ENCODE assay signal across 8 mouse cellular contexts in the genomic region with DNA sequence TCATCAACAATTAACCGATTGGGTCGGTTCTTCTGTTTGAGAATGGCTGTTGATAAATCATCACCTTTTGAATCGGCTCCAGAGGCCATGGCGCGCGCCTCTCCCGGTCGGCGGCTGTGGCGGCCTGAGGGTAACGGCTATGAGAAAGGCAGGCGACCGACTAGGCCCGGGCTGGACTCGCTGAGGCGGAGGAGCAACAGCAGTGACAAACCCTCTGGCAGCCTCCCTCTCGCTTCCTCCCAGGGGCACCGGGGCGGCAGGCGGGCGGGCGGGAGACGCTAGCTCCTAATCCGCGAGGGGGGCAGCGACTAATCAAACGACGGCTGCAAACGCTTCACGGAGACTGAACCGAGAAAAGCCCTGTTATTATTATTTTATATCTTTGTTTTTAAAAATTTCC.
A peak's percentile ranks its signal among the peaks of the same experiment; 100 is the strongest.
DNase-seq lines count a peak whose midpoint lies in the region; ATAC-seq and TF ChIP-seq lines count a peak whose summit lies in the region.
"Not testable (repeated sequence)": the region's sequence is repeated elsewhere in the genome, so short reads cannot be mapped to it uniquely, and the experiment has no call there.

No protein-coding gene starts in this region.

- not testable (repeated sequence) for H3K27me3 ChIP-seq in hindbrain, embryonic 14.5 days (ENCODE audit: control insufficient read depth, insufficient read depth, low read length)

- H3K9ac ChIP-seq in hindbrain, embryonic 14.5 days = not testable (repeated sequence)

- not testable (repeated sequence) for H3K9me3 ChIP-seq in hindbrain, embryonic 14.5 days (ENCODE audit: control insufficient read depth, low read length)

- H3K36me3 ChIP-seq in hindbrain, embryonic 14.5 days (replicated peaks; ENCODE audit: control insufficient read depth, insufficient read depth) = not testable (repeated sequence)

- TF ChIP-seq CTCF in gastrocnemius, adult 2 months (IDR thresholded peaks at IDR 0.05) = not testable (repeated sequence)

- intact Hi-C loops in gastrocnemius, adult 2 months (cut with DNase I) = not testable (repeated sequence)

- H3K27ac ChIP-seq in gastrocnemius, adult 2 months = peak overlapping the region; percentile 83
- not testable (repeated sequence) for H3K27ac ChIP-seq in hindbrain, embryonic 14.5 days

- H3K4me2 ChIP-seq in hindbrain, embryonic 14.5 days (replicated peaks) = not testable (repeated sequence)

- H3K4me1 ChIP-seq in hindbrain, embryonic 14.5 days (replicated peaks; ENCODE audit: control insufficient read depth, insufficient read depth, low read length) = not testable (repeated sequence)

- WGBS in hindbrain, embryonic 14.5 days = 84% methylated on average over 24 of the region's 31 CpGs

- DNase-seq in adrenal gland, adult 2 months = peak; percentile 43
- peak; percentile 13 to 23 for DNase-seq in cerebellum, postnatal 36 days
- DNase-seq in gastrocnemius, adult 2 months = peak; percentile 32
- not testable (repeated sequence) for DNase-seq in hindbrain, embryonic 14.5 days (ENCODE audit: low spot score)
- peak; percentile 6 to 9 for DNase-seq in layer of hippocampus, postnatal 36 days
- DNase-seq in lung, postnatal 4 days = peak; percentile 18 to 37
- DNase-seq in right cerebral cortex, postnatal 25 days = peak; percentile 9
- DNase-seq in urinary bladder, postnatal 14 days (ENCODE audit: low spot score) = peak; percentile 4

- peak; percentile 34; the same call in 1 of the 2 replicates for ATAC-seq in hindbrain, embryonic 14.5 days (ENCODE audit: low FRiP score)

- H3K4me3 ChIP-seq in gastrocnemius, adult 2 months = peak overlapping the region; percentile 68
- H3K4me3 ChIP-seq in hindbrain, embryonic 14.5 days (replicated peaks; ENCODE audit: low read length) = not testable (repeated sequence)
